Mouse (Mus musculus) liver, embryonic 18 days (tissue): ENCODE results near the gene Zfp292. TPM values are rescaled to one million over a fixed set of nuclear protein-coding genes. Genes with fewer than 3 reads are reported as not detected.

Experiments used
- polyA plus RNA-seq: library from polyadenylated mRNA; depleted of rRNA; stranded (reverse); fragments of >200 nt; gene quantifications from 2 replicates; pipeline ENCODE4 v1.2.3, GENCODE M21; 2012; rRNA removed

Gene Zfp292
- polyA plus RNA-seq = 3.4 and 4.3 TPM in 2 replicates

GRCm38 (mm10) chr4:34882818-34883217 lies at the start of gene Zfp292:
Gene Zfp292 (minus strand): TSS chr4:34882960.

GRCm38 (mm10) chr4:34893479-34893878 lies 10.7 kb upstream of the Zfp292 start, which contains the start of gene Cga:
Gene Cga (plus strand): TSS chr4:34893779.

DNA sequence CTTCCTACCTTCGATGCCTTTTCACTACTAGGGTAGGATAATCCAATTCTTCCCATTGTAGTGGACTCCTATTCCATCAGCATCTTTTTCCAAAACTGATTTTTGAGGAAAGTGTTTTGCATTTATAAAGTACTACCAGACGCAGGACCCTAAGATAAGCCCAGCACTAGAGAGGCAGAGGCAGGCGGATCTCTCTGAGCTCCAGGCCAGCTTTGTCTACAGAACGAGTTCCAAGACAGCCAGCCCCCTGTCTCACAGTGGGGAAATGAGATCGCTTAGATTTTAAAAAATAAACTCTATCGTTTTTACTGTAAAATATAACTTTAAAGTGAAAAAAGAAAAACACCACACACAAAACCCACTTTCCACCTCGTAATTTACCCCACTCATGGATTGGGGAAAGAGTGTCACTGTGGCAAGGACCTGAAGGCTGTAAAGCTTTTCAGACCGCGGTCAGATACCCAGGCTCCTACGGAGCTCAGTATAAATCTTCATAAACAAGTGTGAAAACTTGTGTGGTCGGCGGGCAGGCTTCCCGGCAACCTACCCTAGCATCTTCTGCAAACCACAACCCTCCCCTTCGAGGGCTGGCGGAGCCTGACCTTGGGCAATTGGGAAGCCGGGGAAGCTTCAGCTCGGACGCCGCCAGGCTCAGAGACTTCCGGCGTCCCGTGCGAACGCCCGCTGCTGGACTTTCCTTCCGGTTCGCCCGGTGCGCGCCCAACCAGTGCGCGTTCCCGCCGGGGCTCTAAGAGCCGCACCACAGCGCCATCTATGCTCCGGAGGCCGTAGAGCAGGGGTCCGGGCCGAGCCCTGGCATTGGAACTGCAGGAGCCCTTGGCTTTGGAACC lies 104.9 kb downstream of the Zfp292 start, which contains the start of gene Smim8:
Smim8 (minus strand) TSS at position 747 of the 851 bp plus-strand sequence.

GRCm38 (mm10) chr4:34756163-34756562 lies 126.6 kb downstream of the Zfp292 start, which contains the start of gene Gm136:
Gene Gm136 (minus strand): TSS chr4:34756263.

Other genes with a start within 250 kb of the Zfp292 start
- 9.7 and 10.0 TPM in 2 replicates for gene Slc35a1, start 195.5 kb downstream of the Zfp292 start, polyA plus RNA-seq
- not detected in 2 replicates for gene Cfap206, start 152.8 kb downstream of the Zfp292 start, polyA plus RNA-seq
- not detected in 2 replicates for gene Gm136, start 126.7 kb downstream of the Zfp292 start, polyA plus RNA-seq
- gene Smim8, start 104.5 kb downstream of the Zfp292 start, polyA plus RNA-seq = 9.9 and 10.0 TPM in 2 replicates
- gene Cga, start 10.8 kb upstream of the Zfp292 start, polyA plus RNA-seq = 0.43 and 0.67 TPM in 2 replicates